Mouse (Mus musculus) brain, embryonic 18.5 days (tissue): ENCODE data around the gene Sh3pxd2a.

Experiments
- DNase-seq: peaks from one replicate; pipeline ENCODE4 v3.0.0-alpha.2; 2012; ENCODE audit warnings: low read depth, low spot score

The Sh3pxd2a gene

DNA sequence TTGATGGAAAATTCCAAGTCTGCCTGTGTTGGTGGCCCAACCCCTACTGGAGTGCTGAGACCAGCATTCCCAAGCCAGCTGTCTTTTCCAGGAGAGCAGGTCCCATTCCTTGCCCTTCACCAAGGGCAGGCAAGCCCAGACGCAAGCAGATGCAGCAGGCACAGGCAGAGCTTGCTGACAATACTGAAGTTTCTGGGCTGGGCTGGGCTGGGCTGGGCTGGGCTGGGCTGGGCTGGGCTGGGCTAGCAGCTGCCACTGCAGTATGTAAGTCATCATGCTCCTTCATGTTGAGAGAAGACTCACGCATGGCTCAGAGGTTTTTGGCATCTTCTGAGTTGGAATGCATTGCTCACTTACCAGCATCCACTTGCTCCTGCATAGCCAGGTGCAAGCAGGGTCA is 27.7 kb upstream of the Sh3pxd2a start:
- no peak for DNase-seq

DNA sequence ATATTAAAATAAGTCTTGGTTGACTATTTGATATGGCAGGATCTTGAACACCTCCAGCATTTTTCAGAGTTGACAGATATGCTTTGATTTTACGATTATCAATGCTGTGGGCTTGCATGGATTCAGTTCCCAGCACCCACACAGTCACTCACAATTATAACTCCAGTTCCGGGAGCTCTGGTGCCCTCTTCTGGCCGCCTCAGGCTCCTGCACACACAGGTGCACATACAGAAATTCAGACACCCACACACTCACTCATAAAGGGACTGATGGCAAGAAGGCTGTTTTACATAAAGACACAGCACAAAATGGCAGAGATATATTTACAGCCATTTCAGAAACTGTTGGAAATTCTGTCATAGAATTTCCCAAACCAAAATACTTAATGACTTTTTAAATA is 25.0 kb upstream of the Sh3pxd2a start:
- DNase-seq: no peak

DNA sequence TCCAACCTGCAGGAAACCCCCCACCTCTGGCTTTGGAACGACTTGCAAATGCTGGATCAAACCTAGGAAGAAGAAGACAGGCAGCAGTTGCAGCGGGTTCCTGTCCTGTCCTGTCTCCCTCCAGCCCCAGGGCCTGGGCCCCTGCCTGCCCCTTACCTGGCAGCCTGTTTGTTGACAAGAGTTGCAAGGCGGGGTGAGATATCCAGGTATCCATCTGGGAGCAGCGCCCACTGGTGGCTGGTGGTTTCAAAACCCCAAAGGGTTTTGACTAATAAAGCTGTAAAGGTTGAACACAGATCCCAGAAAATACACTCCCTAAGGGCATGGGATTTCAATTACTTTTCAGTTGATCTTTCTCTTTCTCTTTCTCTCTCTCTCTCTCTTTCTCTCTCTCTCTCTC is 24.0 kb upstream of the Sh3pxd2a start:
- DNase-seq: no peak

DNA sequence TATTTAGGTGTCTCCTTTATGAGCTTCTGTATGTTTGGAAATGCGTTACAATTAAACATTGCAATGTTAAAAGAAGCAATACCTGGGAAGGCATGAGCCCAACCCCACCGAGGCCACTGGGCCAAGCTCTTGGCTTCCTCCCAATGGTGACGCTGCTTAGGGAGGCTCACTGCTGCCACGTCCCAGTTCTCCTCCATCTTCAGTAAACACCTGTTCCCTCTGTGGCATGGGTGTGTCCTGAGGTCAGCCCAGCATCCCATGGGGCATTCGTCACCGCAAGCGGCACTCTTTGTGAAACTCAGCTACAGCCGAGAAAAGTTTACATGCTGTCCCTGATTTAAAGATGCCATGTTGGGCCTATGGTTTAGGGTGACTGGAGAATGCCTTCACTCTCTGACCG is 23.4 kb upstream of the Sh3pxd2a start:
- no peak for DNase-seq

DNA sequence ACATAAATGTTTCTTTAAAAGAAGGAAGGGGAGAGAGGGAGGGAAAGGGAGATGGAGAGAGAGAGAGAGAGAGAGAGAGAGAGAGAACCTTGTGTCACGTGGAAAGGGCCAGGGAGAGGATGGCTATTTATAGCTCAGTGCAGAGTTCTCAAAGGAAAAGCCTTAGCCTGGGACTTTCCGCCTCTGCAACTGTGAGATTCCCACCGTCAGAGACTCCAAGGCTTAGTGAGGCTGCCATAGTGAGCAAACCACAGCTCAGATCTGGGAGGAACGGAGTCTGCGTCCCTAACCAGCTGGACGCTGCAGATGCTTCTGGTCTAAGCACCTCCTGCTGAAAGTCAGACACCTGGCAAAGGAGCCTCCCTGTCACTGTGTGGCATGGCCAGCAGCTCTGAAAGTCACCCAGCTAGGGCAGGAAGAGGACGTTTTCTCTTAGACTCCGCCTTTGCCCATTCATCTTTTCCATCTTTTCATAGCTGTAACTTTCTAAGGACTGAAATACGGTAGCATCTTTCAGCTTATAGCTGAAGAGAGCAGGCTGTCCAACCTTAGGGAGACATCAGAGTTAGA is 21.9 kb upstream of the Sh3pxd2a start:
- DNase-seq: no peak

DNA sequence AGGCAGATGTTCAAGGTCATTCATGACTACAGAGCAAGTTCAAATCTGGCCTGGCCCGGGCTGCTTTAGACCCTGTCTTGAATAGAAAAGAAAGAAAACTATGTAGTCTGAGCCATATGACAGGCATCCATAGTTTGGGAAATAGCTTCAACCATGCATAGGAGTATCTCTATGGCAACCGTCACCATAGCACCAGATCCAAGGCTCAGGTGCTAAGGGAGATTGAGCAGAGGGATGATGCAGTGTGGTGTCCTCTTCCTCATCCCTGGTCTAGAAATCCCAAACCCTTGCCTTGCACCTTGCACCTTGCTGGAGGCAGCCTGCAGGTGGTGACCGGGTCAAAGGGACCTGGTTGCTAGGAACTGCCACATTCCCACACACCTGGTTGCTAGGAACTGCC is 19.9 kb upstream of the Sh3pxd2a start:
- DNase-seq: no peak

DNA sequence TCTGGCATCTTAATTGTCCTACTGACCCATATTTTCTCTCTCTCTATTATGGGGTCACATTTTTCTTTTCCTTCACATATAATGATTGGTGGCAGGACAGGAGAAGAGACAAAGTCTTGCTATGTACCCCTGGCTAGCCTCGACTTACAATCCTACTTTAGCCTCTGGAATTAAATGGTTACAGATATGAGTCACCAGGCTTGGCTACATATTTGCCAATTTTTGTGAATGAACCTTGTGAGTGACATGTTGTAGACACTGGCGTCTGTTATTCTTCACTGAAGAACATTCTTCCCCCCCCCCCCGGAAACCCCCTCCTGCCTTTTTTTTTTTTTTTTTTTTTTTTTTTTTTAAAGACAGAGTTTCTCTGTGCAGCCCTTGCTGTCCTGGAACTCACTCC is 19.1 kb upstream of the Sh3pxd2a start:
- DNase-seq: no peak

DNA sequence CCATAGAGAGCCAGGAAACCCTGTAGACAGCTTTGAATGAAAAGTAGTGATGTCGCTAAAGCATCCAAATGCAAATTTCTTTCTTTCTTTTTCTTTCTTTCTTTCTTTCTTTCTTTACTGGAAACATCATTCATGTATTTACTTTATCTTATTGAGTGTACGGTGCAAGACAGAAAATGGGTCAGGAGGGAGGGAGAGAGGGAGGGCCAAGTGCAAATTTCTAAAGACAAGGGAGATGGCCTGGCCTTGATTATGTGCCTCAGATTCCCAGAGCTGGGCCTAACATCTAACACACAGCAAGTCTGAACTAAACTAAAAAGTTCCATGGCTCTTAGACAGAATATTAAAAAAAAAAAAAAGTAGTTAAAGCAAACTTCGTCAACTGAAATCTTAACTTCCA is 9.3 kb upstream of the Sh3pxd2a start:
- DNase-seq: no peak

DNA sequence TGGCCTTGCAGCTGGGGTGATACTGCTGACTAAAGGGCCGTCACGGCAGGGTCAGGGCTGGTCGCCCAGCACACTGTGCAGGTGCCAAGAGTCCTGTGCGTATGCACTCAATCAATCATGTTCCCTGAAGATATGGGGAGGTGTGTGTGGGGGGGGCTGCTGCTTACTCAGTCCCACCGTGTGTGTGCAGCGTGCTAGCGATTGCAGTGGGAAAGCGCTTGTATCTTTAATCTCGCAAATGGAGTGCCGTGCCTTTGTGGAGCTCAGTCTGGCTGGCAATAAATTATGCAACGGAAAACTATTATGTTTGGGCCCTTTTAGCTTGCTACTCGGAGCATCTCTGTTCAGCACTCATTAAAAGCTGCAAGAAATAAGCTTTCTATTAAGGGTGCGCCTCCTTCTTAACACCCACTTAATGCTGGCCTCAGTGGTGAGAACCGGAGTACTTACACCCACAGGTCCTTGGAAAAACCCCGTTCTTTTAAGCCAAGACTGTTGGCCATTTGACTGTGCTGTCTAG is 8.7 kb upstream of the Sh3pxd2a start:
- no peak for DNase-seq

DNA sequence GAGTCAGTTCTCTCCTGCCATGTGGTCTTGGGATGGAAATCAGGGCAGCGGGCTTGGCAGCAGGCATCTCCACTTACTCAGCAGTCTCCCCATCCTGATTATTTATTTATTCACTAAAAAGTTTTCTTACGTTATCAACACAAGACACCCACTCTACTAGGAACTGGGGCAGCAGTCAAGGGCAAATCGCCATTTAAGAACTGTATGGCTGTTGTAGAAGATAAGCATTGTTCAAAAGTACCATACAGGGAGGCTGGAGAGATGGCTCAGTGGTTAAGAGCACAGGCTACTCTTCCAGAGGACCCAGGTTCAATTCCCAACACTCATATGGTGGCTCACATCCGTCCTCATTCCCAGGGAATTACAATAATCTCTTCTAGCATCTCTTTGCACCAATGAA is 7.6 kb upstream of the Sh3pxd2a start:
- DNase-seq: no peak

DNA sequence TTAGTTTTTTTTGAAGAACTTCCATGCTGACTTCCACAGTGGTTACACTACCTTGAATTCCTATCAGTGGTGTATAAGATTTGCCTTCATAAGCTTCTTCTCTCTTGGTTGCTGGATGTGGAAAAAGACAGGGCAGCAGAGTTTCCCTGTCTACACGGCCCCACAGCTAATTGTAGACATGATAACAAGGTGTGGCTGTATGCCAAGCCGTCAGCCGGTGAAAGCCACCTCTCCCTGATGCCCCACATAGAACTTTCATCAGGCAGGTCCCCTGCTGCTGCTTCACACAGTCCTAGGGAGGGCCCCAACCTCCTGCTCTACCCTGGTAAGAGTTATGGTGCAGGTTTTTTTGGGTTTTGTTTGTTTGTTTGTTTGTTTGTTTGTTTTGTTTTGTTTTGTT is 4.5 kb upstream of the Sh3pxd2a start:
- no peak for DNase-seq

DNA sequence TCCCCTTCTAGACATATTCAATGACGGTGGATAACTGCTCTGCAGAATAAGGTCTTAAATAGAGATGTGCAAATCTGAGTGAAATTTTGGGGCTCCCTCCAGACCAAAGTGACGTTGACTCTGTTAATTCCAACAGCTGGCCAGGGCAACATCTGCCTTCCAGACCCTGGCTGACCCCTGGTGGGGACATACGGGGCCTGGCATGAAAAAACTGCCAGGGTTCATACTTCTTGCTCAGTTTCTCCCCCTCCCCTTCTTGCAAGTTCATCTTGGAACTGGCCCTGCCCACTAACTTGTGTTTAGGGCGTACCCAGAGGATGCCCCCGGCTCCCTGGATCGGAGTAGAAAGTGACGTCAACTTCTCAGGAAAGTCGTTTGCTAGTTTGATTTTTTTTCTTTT is 2.6 kb upstream of the Sh3pxd2a start:
- DNase-seq: no peak

DNA sequence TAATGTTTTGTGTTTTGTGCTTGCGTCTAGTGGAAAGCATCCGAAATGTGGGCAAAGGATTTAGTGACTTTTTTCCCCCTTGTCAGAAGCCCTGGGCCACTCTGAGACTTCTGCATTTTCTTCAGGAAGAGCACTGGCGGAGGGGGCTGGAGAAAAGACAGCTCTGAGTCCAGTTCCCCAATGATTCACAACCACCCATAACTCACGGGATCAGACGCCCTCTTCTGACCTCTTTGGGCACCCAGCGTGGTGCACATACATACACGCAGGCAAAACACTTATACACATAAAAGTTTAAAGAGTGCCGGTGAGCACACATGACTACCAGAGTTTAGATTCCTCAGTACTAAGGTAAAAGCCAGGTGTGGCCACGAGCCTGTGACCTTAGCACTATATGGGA is 1.3 kb upstream of the Sh3pxd2a start:
- no peak for DNase-seq

DNA sequence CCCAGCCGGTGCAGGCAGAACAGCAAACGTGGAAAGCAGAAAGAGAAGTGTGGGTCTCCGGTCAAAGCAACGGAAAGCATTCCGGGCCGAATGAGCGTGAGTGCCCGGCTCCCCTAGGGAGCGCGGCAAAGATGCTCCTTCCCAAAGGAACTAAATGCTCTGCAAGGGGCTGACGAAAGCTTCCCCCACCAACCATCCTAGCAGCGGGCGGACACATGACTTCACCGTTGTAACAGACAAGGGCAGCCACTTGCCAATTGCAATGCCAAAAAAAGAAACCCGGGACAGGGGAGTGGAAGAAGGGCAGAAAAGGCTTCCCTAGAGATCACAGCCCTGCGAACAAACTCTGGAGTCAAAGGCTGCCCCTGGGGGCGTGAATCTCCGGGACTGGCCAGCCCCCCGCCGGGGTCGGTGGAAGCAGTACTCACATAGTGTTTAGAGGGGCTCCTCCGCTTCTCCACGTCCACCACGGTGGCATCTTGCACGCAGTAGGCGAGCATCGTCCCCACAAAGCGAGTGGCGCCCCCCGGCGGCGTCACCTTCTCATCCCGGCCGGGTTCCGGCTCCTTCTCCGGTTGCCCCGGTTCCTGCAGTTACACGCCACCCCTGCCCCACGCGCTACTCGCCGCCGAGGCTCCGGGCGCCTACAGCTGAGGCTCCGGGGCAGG is 431 bp downstream of the Sh3pxd2a start:
- DNase-seq: no peak

DNA sequence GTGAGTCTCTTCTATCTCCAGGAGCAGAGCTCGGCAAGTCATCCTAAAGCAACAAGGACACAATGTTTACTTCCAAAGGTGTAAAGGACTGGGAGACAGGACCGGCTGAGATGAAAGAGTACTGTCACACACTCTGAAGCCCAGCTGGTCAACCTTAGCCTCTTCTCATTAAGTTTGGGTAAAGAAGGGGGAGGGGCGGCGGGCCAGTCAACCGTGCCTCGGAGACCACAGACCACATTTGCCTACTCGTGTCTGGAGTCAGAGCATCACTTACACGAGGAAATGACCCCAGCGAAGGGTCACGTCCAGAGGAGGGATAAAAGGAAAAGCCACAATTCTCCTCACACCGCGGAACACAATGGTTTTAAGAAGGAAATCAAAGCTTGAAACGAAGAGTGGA is 995 bp downstream of the Sh3pxd2a start:
- no peak for DNase-seq

DNA sequence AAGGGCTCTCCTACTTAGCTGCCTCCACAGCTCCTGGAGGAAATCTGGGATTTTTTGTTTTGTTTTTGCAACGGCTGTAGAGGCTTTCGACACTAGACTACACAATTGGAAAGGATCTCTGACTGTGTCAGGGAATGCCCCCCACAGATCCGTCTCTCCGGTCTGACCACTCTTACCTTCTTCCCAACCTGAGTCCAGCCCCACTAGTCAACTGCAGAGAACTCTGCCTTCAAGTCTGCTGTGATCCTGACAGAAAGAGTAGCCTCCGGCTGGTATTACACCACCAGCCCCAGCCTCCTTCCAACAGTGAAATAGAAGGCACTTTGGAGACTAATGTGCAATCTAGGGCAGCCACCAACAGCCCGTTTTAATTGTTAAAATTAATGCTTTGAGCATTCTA is 1.5 kb downstream of the Sh3pxd2a start:
- DNase-seq: no peak

DNA sequence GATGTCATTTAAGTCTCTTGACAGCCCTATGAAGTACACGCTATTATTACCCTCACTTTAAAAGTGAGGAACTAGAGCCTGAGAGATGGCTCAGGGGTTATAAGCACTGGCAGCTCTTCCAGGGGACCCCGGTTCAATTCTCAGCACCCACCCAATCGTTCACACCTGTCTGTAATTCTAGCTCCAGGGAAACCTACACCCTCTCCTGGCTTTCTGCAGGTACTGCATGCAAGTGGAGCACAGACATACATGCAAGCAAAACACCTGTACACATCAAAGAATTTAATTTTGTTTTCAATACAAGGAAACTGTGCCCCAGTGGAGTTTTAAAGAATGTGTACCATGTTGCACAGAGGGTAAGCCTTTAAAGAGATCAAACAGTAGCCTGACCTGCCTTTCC is 2.4 kb downstream of the Sh3pxd2a start:
- DNase-seq: no peak

DNA sequence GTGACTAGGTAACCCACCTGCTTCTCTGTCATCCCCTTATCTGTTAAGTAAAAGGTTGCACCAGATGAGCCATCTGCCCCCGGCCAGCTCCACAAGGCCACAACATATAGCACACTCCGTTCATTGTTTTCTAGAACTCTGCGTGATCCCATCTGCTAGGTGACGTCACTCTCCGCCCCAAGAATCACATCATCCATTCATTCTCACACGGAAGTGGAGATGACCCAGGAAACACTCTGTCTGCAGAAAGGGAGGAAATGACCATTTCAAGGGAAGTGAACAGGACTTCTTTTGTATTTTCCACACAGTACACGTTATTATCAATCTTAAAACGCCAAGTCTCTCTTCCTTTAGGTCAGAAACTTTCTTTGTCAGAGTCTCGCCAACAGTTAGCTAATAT is 2.8 kb downstream of the Sh3pxd2a start:
- DNase-seq: no peak

DNA sequence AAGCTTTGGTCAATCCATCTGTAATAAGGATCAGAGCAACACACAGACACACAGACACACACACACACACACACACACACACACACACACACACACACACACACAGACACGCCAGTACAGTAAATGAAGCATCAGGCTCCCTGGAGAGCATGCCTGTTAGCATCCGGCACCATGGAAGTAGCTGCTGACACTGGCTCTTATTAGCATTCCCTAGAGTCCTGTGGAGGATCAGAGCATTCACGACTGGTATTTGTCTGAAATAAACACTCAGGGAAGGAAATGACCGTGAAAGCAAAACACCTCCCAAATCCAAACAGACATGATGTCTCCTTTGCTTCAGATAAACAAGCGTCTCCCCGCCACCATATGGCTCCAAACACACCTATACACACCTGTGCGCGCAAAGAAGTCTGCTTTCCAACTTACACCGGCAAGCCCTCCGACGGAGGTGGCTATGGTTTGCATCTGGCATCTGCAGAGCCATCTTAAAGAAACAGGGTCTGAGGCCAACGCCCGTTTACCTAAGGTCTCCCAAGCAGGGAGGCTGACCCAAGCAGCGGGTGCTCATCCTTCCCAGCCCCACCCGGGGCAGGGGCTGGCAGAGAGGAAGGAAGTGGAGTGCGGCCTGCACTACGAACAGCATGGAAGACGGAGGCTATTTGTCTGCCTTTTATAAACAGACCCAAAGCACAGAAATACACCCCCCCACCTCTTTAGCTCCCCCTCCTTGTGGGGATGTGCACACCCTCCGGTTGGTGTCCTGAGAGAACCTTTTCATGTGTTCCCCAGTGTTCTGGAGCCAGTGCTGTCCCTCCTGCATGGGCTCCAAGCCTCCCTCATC is 3.9 kb downstream of the Sh3pxd2a start:
- DNase-seq: no peak

DNA sequence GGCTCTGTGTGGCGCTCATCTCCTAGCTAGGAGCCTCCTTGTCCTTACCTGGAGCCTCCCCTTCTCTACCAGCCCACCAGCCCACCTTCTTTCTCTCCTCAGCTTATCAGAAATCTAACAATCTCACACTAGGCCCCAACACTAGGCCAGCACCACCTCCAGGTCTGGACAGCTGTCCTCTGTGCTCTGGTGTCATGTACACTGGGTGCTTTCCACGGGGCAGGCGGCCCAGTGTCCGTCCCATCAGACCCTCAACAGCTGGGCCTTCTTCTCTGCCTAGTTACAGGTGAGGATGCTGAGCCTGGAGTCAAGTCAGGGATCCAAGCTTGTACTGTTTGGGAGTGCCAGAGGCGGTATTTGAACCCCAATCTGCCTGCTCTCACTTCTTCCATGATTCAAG is 5.0 kb downstream of the Sh3pxd2a start:
- no peak for DNase-seq

DNA sequence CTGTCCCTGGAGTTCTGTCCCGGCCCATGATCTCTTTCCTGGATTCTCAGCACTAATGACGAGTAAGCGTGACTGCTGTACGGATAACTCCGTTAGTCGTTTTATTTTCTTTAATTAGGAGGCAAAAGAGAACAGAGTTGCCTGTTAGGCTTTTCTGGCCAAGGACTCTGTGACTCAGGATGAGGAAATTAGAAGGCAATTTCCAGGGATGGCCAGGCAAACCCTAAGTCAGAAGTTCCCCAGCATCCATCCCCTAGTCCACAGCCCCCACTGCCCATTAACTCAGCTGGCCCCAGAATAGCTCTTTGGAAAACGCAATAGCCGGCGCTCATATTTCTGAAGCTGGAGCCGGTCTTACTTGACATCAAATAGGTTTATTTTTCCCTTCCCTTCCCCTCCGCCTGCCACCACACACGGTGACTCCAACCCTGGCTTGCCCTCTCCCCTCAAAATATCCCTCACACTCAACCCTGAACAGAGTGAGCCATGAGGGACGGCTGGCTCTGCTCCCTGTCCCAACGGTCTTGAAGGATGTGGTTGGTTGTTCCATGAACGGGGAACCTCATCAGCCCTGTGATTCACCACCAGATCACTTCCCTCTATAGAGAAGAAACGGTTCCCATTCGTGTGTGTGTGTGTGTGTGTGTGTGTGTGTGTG is 5.6 kb downstream of the Sh3pxd2a start:
- no peak for DNase-seq
